Mouse (Mus musculus): ENCODE data around the gene Lmna. TPM values are rescaled to one million over a fixed set of nuclear protein-coding genes. Genes with fewer than 3 reads are reported as not detected.

The Lmna gene
- polyA plus RNA-seq, 1 experiment from 2014 or later: 189 TPM

DNA sequence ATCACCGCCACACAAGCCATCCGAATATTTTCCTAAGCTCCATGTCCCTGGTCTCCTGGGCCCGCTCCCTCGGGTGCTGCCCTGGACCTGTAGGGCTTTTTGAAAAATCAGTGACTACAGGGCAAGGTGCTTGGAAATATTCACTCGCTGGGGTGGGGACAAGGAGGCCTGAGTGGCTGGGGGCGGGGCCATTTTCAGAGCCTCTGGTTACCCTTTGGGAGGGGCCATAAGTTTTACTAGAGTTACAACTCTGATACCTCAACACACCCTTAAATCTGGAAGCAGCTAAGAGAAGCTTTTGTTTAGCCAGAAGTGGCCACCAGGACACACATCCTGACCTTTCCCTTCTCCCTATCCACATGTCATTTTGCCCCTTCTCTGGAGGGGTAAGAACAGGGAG lies 27.4 kb upstream of the Lmna start:
- Histone ChIP-seq H3K9me3 (replicated peaks) (no peaks in the 10 kb centered on the region), H3K4me2 (peak overlapping the region; percentile 99), H3K9ac (peak overlapping the region; percentile 71; the same call in 1 of the 2 replicates), H3K36me3 (peaks cover 15% of the 10 kb centered on the region; the same call in 1 of the 2 replicates), H3K27ac (0 out of 2 replicates have a peak overlapping the region, but pooled peaks have one; percentile 61), H3K4me1 (peaks cover 64% of the 10 kb centered on the region), H3K4me3 (peak overlapping the region; percentile 64), H3K27me3 (replicated peaks) (peaks cover 22% of the 10 kb centered on the region)
- no peak for ATAC-seq
- 72% methylated on average over 6 of the region's 6 CpGs for WGBS (ENCODE audit: insufficient replicate concordance)

GRCm38 (mm10) chr3:88536103-88536930 lies 26.6 kb upstream of the Lmna start:
- Histone ChIP-seq H3K27ac (peak overlapping the region; percentile 72), H3K9ac (peak overlapping the region; percentile 71), H3K4me2 (peak overlapping the region; percentile 99), H3K9me3 (replicated peaks) (no peaks in the 10 kb centered on the region), H3K27me3 (replicated peaks) (peaks cover 22% of the 10 kb centered on the region), H3K36me3 (peaks cover 15% of the 10 kb centered on the region; the same call in 1 of the 2 replicates), H3K4me3 (peak overlapping the region; percentile 64), H3K4me1 (peaks cover 70% of the 10 kb centered on the region)
- 2% methylated on average over 64 of the region's 64 CpGs for WGBS (ENCODE audit: insufficient replicate concordance)
- peak; percentile 82 for ATAC-seq

DNA sequence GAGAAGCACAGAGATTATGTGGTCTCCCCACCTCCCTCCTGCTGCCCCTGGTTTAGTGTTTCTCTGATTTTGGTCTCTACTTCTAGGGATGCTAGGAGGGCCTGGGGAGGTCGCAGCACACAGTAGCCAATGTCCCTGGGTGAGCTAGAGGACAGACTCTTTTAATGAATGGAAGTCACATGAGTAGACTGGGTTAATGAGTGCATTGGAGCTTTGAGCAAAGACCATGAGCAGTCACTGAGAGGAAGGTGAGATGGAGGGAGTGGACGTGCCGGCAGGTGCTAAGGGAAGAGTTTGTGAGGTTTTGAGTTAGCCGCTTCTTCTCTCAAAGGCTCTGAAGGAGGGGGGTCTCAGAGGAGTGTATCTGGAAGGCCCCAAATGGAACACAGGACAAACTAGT lies 25.8 kb upstream of the Lmna start:
- peaks cover 78% of the 10 kb centered on the region for H3K4me1 ChIP-seq
- H3K36me3 ChIP-seq: peaks cover 15% of the 10 kb centered on the region; the same call in 1 of the 2 replicates
- H3K27me3 ChIP-seq (replicated peaks): peaks cover 22% of the 10 kb centered on the region
- H3K4me2 ChIP-seq: peak overlapping the region; percentile 99
- ATAC-seq: no peak
- no peaks in the 10 kb centered on the region for H3K9me3 ChIP-seq (replicated peaks)
- peak overlapping the region; percentile 71; the same call in 1 of the 2 replicates for H3K9ac ChIP-seq
- 78% methylated on average over 4 of the region's 4 CpGs for WGBS (ENCODE audit: insufficient replicate concordance)
- H3K27ac ChIP-seq: no peak overlapping the region
- H3K4me3 ChIP-seq: peak overlapping the region; percentile 64

DNA sequence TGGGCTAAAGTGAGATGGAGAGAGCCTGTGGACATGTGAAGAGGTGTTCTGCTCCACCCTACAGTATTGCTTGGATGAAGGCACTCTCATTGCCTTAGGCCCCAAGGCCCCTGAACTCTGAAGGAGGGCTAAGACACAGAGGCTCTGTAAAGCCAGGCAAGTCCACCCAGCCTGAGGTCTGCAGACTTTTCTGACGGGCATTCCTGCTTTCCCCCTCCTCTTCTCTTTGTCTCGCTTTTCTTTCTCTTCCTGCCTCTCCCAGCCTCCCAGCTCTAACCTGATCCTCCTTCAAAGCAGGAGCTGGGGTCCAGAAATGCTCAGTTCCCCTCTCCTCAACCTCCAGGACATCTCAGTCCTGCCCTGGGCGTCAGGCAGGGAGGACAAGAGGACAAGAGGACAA lies 25.2 kb upstream of the Lmna start:
- no peak overlapping the region for H3K9ac ChIP-seq
- H3K36me3 ChIP-seq: peaks cover 15% of the 10 kb centered on the region; the same call in 1 of the 2 replicates
- no peaks in the 10 kb centered on the region for H3K9me3 ChIP-seq (replicated peaks)
- peaks cover 22% of the 10 kb centered on the region for H3K27me3 ChIP-seq (replicated peaks)
- ATAC-seq: no peak
- 0 out of 2 replicates have a peak overlapping the region, but pooled peaks have one; percentile 4 for H3K4me3 ChIP-seq
- H3K4me2 ChIP-seq: peak overlapping the region; percentile 99; the same call in 1 of the 2 replicates
- 58% methylated on average over 3 of the region's 3 CpGs for WGBS (ENCODE audit: insufficient replicate concordance)
- no peak overlapping the region for H3K27ac ChIP-seq
- peaks cover 83% of the 10 kb centered on the region for H3K4me1 ChIP-seq

GRCm38 (mm10) chr3:88533706-88534105 lies 23.9 kb upstream of the Lmna start:
- H3K9ac ChIP-seq: no peak overlapping the region
- H3K4me3 ChIP-seq: peak overlapping the region; percentile 74

DNA sequence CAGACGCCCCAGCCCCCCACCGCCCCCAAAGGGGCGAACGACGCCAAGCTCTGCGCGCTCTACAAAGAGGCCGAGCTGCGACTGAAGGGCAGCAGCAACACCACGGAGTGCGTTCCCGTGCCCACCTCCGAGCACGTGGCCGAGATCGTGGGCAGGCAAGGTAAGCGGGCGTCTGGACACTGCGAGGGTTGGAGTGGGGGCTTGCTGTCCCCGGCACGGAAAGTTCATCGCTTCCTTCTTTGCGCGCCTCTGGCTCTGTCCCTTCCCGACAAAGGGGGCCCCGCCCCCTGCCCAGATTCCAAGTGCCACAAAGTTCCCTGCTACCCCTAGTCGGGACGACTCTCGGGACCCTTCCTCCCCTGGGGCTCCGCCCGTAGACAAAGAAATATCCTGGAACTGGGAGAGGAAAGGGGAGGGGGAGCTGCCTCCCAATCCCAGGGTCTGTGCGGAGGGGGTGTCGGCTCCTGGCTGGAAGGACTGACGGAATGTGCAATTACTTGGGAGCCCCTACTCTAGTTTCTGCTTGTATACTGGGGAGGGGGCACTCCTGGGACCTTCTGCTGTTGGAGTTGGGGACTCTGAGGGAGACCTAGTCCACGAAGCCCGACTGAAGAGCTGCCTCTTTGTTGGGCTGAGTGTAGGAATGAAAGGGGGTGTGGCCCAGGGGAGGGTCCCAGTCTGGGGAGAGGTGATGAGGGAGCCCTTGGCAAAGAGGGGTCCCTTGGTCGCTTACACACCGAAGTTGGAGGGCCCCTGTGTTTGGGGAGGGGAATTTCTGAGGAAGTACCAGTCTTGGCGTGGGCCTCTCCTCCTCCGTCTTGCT lies 23.1 kb upstream of the Lmna start:
- peaks cover 91% of the 10 kb centered on the region for H3K4me1 ChIP-seq
- peak overlapping the region; percentile 66 for H3K27ac ChIP-seq
- 7% methylated on average over 36 of the region's 40 CpGs for WGBS (ENCODE audit: insufficient replicate concordance)
- ATAC-seq: no peak
- peak overlapping the region; percentile 74 for H3K4me3 ChIP-seq
- H3K36me3 ChIP-seq: peaks cover 10% of the 10 kb centered on the region; the same call in 1 of the 2 replicates
- no peaks in the 10 kb centered on the region for H3K9me3 ChIP-seq (replicated peaks)
- H3K4me2 ChIP-seq: peak overlapping the region; percentile 99
- H3K27me3 ChIP-seq (replicated peaks): peaks cover 22% of the 10 kb centered on the region
- peak overlapping the region; percentile 81 for H3K9ac ChIP-seq

More at GRCm38 (mm10) chr3:88533706-88534105, 23.9 kb upstream of the Lmna start:
- 10% methylated on average over 4 of the region's 5 CpGs for WGBS (ENCODE audit: insufficient replicate concordance)
- peaks cover 15% of the 10 kb centered on the region; the same call in 1 of the 2 replicates for H3K36me3 ChIP-seq
- no peak for ATAC-seq
- no peaks in the 10 kb centered on the region for H3K9me3 ChIP-seq (replicated peaks)
- peaks cover 92% of the 10 kb centered on the region for H3K4me1 ChIP-seq
- H3K27ac ChIP-seq: no peak overlapping the region
- peaks cover 22% of the 10 kb centered on the region for H3K27me3 ChIP-seq (replicated peaks)
- peak overlapping the region; percentile 99 for H3K4me2 ChIP-seq

DNA sequence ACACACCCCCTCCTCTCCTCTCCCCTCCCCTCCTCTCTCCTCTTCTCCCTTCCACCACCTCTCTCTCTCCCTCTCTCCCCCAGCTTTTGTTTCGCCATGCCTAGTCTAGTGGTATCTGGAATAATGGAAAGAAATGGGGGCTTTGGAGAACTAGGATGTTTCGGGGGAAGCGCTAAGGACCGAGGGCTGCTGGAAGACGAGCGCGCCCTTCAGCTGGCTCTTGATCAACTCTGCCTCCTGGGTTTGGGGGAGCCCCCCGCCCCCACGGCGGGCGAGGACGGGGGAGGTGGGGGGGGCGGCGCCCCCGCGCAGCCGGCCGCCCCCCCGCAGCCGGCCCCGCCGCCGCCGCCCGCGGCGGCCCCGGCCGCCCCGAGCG lies 22.5 kb upstream of the Lmna start, which contains the start of gene Mex3a:
Gene Mex3a, plus strand, starts transcription at position 97 of the 376 bp plus-strand sequence.
- Histone ChIP-seq H3K4me3 (peak within 1 kb of the TSS; percentile 74), H3K27me3 (replicated peaks) (peaks cover 22% of the 10 kb centered on the region), H3K9me3 (replicated peaks) (no peaks in the 10 kb centered on the region), H3K27ac (peak within 1 kb of the TSS; percentile 87), H3K4me2 (peak within 1 kb of the TSS; percentile 99), H3K9ac (peak within 1 kb of the TSS; percentile 81), H3K36me3 (peaks cover 6% of the 10 kb centered on the region; the same call in 1 of the 2 replicates), H3K4me1 (peaks cover 91% of the 10 kb centered on the region)
- WGBS (ENCODE audit: insufficient replicate concordance): 1% methylated on average over 11 of the region's 31 CpGs
- no peak for ATAC-seq

DNA sequence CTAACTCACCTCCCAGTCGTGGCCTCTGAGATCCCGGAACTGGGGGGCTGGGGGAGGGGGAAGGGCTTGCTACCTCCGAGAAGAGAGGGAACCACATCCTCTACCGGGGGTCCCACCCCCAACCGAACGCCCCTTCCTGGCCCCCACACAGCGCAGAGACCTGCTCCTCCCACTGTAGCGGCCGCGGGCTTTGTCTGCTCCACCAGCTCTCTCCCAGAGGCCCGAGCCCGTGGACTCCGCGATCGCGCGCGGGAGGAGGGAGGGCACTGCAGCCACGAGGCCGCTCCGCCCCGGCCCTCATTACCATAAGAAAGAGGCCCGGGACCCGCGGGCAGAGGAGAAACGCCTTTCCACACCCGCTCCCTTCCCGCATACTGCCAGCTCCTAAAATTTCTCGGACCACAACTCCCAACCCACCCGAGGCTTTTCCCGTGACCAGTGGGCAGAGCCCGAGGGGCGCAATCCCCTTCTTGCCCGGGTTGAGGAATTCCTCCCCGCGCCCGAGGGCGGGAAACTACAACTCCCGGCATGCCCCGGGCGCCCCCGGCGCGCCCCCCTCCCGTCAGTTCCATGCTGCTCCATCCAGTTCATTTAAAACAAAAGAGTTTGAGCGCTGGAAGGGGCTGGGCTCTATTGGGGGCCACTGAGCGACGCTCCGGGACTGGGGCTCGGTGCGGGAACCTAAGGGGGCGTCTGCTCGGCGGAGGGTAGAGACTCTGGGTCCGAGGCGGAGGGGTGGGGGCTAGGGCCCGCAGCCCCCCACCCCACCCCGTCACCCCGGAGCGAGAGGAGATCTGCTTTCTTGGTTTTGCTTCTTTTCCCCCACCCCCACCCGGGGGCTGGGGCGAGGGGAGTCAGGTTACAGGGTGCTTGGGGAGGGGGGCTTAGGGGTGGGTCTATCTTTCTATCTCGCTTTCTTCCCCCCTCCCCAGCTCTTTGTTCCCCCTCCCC lies 21.9 kb upstream of the Lmna start:
- Histone ChIP-seq H3K36me3 (no peaks in the 10 kb centered on the region), H3K4me2 (peak overlapping the region; percentile 99), H3K9me3 (replicated peaks) (no peaks in the 10 kb centered on the region), H3K4me1 (peaks cover 89% of the 10 kb centered on the region), H3K9ac (peak overlapping the region; percentile 81), H3K27me3 (replicated peaks) (peaks cover 22% of the 10 kb centered on the region), H3K27ac (peak overlapping the region; percentile 87), H3K4me3 (peak overlapping the region; percentile 74)
- whole genome bisulfite sequencing (ENCODE audit: insufficient replicate concordance): 2% methylated on average over 63 of the region's 63 CpGs
- peak; percentile 63 for ATAC-seq

DNA sequence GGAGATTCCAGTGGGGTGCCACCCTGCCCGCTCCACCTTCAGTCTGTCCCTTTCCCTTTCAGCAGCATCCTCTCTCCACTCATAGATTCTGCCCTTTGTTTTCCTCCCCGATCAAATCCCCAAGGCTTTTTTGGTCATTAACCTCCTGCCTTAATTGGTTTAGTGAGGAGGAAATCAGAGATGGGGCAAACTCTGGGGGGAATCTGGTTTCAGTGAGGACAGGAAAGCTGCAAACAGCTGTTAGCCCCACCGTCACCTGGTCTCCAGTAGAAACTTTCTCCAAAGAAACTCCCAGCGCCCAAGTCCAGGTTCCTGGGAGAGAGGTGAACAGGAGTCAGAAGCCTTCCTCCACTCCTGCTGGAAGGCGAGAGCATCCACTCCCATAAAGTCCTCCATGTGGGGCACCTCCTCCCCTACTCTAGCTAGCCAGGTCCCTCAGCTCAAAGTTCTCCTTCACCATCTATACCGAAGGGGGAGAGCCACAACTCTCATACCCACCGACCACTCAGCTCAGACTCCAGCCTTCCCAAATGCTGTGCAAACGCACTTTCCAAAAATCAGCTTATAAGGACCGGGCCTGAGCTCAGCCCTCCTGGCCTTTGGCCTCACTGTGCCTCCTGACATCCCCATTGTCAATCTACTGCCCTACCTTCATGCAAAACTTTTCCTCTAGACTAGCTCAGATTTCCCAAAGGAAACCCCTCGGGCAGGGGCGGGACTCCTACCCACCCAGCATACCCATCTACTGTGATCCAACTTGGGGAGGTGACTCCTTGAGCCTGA lies 20.5 kb upstream of the Lmna start:
- Histone ChIP-seq H3K36me3 (no peaks in the 10 kb centered on the region), H3K4me3 (peak overlapping the region; percentile 74), H3K27me3 (replicated peaks) (peaks cover 22% of the 10 kb centered on the region), H3K9ac (peak overlapping the region; percentile 81), H3K4me2 (peak overlapping the region; percentile 99), H3K4me1 (peaks cover 82% of the 10 kb centered on the region), H3K9me3 (replicated peaks) (no peaks in the 10 kb centered on the region), H3K27ac (peak overlapping the region; percentile 53; the same call in 1 of the 2 replicates)
- 44% methylated on average over 11 of the region's 11 CpGs for WGBS (ENCODE audit: insufficient replicate concordance)
- no peak for ATAC-seq

- Histone ChIP-seq H3K4me1 (peaks cover 73% of the 10 kb centered on the region), H3K4me2 (peak overlapping the region; percentile 99; the same call in 1 of the 2 replicates), H3K27ac (no peak overlapping the region), H3K36me3 (no peaks in the 10 kb centered on the region), H3K27me3 (replicated peaks) (peaks cover 14% of the 10 kb centered on the region), H3K9ac (no peak overlapping the region), H3K9me3 (replicated peaks) (no peaks in the 10 kb centered on the region), H3K4me3 (no peak overlapping the region)
- no peak for ATAC-seq
- 63% methylated on average over 7 of the region's 7 CpGs for WGBS (ENCODE audit: insufficient replicate concordance)
Measured at GRCm38 (mm10) chr3:88529204-88530000, 19.6 kb upstream of the Lmna start.
